Comparison of ENCODE assay signal across 9 mouse cellular contexts in the genomic region with DNA sequence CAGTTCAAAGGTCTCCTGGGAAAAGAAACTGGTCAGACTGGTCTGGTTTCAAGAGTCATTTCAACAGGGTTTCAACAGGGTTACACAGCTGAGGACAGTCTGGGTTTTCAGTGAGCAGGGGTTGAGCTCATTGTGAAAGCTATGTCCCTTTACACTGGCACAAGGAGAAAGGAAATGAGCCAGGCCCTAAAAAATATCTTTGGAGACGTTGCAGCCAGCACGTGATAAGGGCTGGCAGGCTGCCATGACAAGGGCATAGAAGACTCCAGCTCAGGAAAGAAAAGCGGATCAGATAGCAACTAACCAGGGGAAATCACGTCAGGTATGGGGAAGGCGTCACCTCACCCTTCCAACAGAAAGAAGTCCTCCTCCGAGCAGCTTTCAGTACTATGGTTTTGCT. TPM values are rescaled to one million over a fixed set of nuclear protein-coding genes. Genes with fewer than 3 reads are reported as not detected.
DNase-seq lines count a peak whose midpoint lies in the region; ATAC-seq and TF ChIP-seq lines count a peak whose summit lies in the region.
"Had no signal": no experiment of that assay in that cellular context is flagged by ENCODE, and none has a peak within 500 bp of the region (broad histone marks: within the 10 kb centered on the region; RNA-seq: fewer than 3 reads in every experiment).

No protein-coding gene starts in this region.

- H3K9ac ChIP-seq in heart, embryonic 15.5 days: no peak overlapping the region
- no peak overlapping the region for H3K9ac ChIP-seq in liver, adult 2 months (ENCODE audit: low read depth, low read length)
- H3K9ac ChIP-seq in forebrain, embryonic 13.5 days: no peak overlapping the region
- H3K9ac ChIP-seq: neural tube, embryonic 13.5 days had no signal

- peaks cover 34% of the 10 kb centered on the region for H3K4me1 ChIP-seq in heart, embryonic 15.5 days (replicated peaks)
- H3K4me1 ChIP-seq in liver, adult 2 months (ENCODE audit: control insufficient read depth, insufficient read depth, low read length): 0 out of 2 replicates have a peak, but pooled peaks cover 2% of the 10 kb centered on the region
- H3K4me1 ChIP-seq in forebrain, embryonic 13.5 days: no peaks in the 10 kb centered on the region

- H3K27ac ChIP-seq in heart, embryonic 15.5 days: peak overlapping the region; percentile 83
- no peak overlapping the region for H3K27ac ChIP-seq in liver, adult 2 months (replicated peaks; ENCODE audit: insufficient read depth, low read depth, low read length)
- no peak overlapping the region for H3K27ac ChIP-seq in forebrain, embryonic 13.5 days
- H3K27ac ChIP-seq: neural tube, embryonic 13.5 days had no signal

- H3K79me2 ChIP-seq in liver, adult 2 months (ENCODE audit: control insufficient read depth, insufficient read depth, low read length): no peaks in the 10 kb centered on the region

- peak overlapping the region; percentile 37; the same call in 1 of the 2 replicates for H3K4me2 ChIP-seq in heart, embryonic 15.5 days
- no peak overlapping the region for H3K4me2 ChIP-seq in forebrain, embryonic 13.5 days
- H3K4me2 ChIP-seq: neural tube, embryonic 13.5 days had no signal

- TF ChIP-seq POLR2A in liver, adult 2 months (IDR thresholded peaks at IDR 0.05; ENCODE audit: extremely low read depth, insufficient read depth, low read length): no peak

- no peak overlapping the region for H3K4me3 ChIP-seq in heart, embryonic 15.5 days
- no peak overlapping the region for H3K4me3 ChIP-seq in liver, adult 2 months (ENCODE audit: insufficient read depth, low read depth, low read length)
- no peak overlapping the region for H3K4me3 ChIP-seq in forebrain, embryonic 13.5 days
- H3K4me3 ChIP-seq: neural tube, embryonic 13.5 days had no signal

- TF ChIP-seq CTCF in liver, adult 2 months (IDR thresholded peaks at IDR 0.05; ENCODE audit: low read depth, low read length): no peak

- H3K9me3 ChIP-seq in heart, embryonic 15.5 days (replicated peaks): no peaks in the 10 kb centered on the region
- H3K9me3 ChIP-seq in forebrain, embryonic 13.5 days (replicated peaks): no peaks in the 10 kb centered on the region
- H3K9me3 ChIP-seq: neural tube, embryonic 13.5 days had no signal

- intact Hi-C loops in left cerebral cortex, postnatal 36 days (cut with DNase I): no loop called here

- WGBS in heart, embryonic 15.5 days: 13% methylated on average over 6 of the region's 6 CpGs
- 41% methylated on average over 6 of the region's 6 CpGs for WGBS in liver, adult 2 months
- 58% methylated on average over 6 of the region's 6 CpGs for WGBS in forebrain, embryonic 13.5 days

- peak; percentile 53 for ATAC-seq in heart, embryonic 15.5 days (replicated peaks; ENCODE audit: insufficient number of reproducible peaks, insufficient read depth, low FRiP score, low read depth)
- ATAC-seq in forebrain, embryonic 13.5 days: no peak

- peak; percentile 23 for DNase-seq in right cerebral cortex, postnatal 4 days
- DNase-seq in right cerebral cortex, postnatal 36 days (ENCODE audit: low spot score in 2 of 2): no peak
- peak; percentile 44 for DNase-seq in c-Kit-positive CD71-positive TER-119-negative erythroid progenitor cells, embryonic 14.5 days (ENCODE audit: low read depth)
- DNase-seq in liver, adult 2 months (ENCODE audit: extremely low read depth, low read depth, low spot score): peak; percentile 19
- peak; percentile 60 to 83 for DNase-seq in spleen, postnatal 10 days (ENCODE audit: low spot score in 2 of 2)
- no peak for DNase-seq in left cerebral cortex, postnatal 36 days (ENCODE audit: low spot score in 2 of 2)

- H3K36me3 ChIP-seq in heart, embryonic 15.5 days: no peaks in the 10 kb centered on the region
- no peaks in the 10 kb centered on the region for H3K36me3 ChIP-seq in liver, adult 2 months (ENCODE audit: control insufficient read depth, insufficient read depth, low read length)
- H3K36me3 ChIP-seq in forebrain, embryonic 13.5 days (ENCODE audit: poor library complexity, severe bottlenecking): no peaks in the 10 kb centered on the region
- H3K36me3 ChIP-seq: neural tube, embryonic 13.5 days had no signal

- H3K27me3 ChIP-seq in heart, embryonic 15.5 days: no peaks in the 10 kb centered on the region
- no peaks in the 10 kb centered on the region for H3K27me3 ChIP-seq in liver, adult 2 months (ENCODE audit: control insufficient read depth, insufficient read depth, low read length)
- H3K27me3 ChIP-seq in forebrain, embryonic 13.5 days: no peaks in the 10 kb centered on the region
- H3K27me3 ChIP-seq: neural tube, embryonic 13.5 days had no signal

RNA-seq across cellular contexts. Expression of a gene that starts 43.9 kb away (rescaled TPM):
- polyA plus RNA-seq in heart, embryonic 15.5 days (2015; fragmentation: Nextera tagmentation; extraction: Ambion mirVana): 4.6 and 5.0 TPM in 2 replicates
- total RNA-seq in liver, adult 2 months (2014; rRNA removed): 0.34 and 0.46 TPM in 2 replicates
- polyA plus RNA-seq in liver, adult 2 months (2012; rRNA removed): 0.05 and 0.22 TPM in 2 replicates
- 1 to 10 TPM; 3.8 to 7.9 TPM for total RNA-seq in left cerebral cortex, postnatal 36 days (2021)
- polyA plus RNA-seq in forebrain, embryonic 13.5 days (2015; fragmentation: Nextera tagmentation; extraction: Ambion mirVana): 2.1 and 2.6 TPM in 2 replicates

Comparison
In these comparisons a context has a peak if more than half of its experiments do, and no peak if none do; other contexts are left out.
1. DNase-seq: peak in right cerebral cortex, postnatal 4 days (single experiment), c-Kit-positive CD71-positive TER-119-negative erythroid progenitor cells, embryonic 14.5 days (single experiment), liver, adult 2 months (single experiment) and spleen, postnatal 10 days (2 of 2); none in right cerebral cortex, postnatal 36 days (0 of 2) and left cerebral cortex, postnatal 36 days (0 of 2).